Mouse (Mus musculus) urinary bladder, adult 2 months (tissue): ENCODE measurements around the gene Cpne2. TPM values are rescaled to one million over a fixed set of nuclear protein-coding genes. Genes with fewer than 3 reads are reported as not detected.
A peak's percentile ranks its signal among the peaks of the same experiment; 100 is the strongest.

Experiments
- DNase-seq: peaks from one replicate; pipeline ENCODE4 v3.0.0; 2022; ENCODE audit warnings: low spot score
- polyA plus RNA-seq: library from polyadenylated mRNA; depleted of rRNA; stranded (reverse); fragments of >200 nt; gene quantifications from 2 replicates; pipeline ENCODE4 v1.2.3, GENCODE M21; 2012; rRNA removed

Cpne2 gene
- polyA plus RNA-seq: 27.6 and 31.4 TPM in 2 replicates

- peak; percentile 74 for DNase-seq
Observed at GRCm38 (mm10) chr8:94532873-94533671, at the start of gene Cpne2. Gene Cpne2, plus strand, starts transcription at chr8:94532990.

DNA sequence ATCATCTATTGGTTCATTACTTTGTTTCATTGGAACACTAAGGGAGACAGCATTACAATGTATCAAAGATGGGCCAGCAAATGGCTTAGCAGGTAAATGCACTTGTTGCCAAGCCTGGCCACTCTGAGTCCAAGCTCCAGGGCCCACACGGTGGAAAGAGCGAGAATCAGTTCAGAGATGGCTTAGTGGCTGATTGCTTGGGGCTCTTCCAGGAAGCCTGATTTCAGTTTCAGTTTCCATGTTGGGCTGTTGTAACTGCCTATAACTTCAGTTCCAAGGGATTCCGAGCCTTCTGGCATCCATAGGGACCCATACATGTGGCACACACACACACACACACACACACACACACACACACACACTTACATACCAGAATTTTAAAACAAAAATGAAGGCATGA is 47.5 kb upstream of the Cpne2 start:
- no peak for DNase-seq

- no peak for DNase-seq
Observed at GRCm38 (mm10) chr8:94485882-94486281, 46.9 kb upstream of the Cpne2 start.

GRCm38 (mm10) chr8:94488016-94488415 is 44.8 kb upstream of the Cpne2 start:
- peak; percentile 13 for DNase-seq

GRCm38 (mm10) chr8:94489809-94490483 is 42.8 kb upstream of the Cpne2 start:
- peak; percentile 12 for DNase-seq

DNA sequence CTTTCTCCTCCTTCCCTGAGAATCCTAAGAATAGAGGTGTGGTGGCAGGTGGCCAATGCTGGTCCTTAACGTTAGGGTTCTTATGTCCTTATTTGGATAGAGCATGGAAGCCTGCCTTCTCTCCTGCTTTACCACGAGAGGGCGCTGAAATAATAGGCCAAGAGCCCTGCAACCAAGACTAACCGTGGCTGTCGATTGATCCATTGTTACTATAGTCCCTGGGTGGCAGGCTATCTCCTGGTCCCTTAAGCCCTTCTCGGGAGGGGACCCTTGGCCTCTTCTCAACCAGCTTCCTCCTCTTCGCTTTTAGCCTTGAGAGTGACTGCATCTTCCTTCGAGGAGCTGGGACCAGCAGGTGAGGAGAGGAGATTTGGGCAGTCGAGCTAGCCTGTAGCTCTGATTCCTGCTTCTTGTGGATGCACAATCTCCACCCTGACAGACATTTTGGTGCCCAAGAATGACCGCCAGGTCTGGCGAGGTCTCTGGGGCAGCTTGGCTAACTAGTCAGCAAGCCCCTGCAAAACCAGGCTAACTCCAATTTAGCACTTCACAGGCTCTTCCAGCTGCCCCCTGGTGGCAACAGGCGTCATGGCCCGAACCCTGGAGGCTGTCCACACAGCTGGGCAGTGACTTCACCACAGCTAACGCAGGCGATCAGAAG is 40.6 kb upstream of the Cpne2 start:
- DNase-seq: peak; percentile 69

GRCm38 (mm10) chr8:94493240-94493639 is 39.5 kb upstream of the Cpne2 start:
- no peak for DNase-seq

DNA sequence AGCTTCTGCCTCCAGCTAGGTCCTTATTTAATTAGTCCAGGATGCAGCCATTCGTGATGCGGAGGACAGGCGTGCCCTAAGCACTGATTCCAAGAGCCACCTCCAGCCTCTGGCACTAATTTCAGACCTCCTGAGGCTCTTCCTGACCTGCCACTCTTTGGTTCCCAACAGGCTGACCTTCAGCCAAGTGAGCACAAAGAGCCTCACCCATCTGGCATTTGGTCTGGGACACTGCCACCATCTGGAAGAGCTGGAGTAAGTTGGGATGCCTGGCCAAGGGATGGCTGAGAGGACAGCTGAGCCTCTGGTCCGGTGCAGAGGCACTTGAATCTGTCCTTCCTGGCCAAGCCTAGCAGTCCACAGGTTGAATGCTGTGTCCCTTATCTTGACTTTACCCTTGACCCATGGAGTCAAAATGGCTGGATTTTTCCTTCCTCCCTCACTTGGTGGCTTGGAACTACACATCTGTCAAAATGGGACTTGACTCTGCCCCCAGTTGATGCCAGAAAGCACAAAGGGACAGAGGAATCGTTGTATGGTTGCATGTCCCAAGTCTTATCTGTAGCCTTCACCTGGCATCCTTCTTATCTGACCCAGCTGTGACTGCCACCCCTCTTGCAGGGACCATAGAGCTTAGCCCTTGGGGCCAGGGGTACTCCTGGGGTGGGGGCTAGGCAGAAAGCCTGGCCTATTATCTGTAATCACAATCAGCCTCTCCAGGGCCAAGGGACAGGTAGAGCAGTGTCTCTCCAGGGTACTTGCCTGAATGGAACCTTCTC is 17.2 kb upstream of the Cpne2 start:
- no peak for DNase-seq

DNA sequence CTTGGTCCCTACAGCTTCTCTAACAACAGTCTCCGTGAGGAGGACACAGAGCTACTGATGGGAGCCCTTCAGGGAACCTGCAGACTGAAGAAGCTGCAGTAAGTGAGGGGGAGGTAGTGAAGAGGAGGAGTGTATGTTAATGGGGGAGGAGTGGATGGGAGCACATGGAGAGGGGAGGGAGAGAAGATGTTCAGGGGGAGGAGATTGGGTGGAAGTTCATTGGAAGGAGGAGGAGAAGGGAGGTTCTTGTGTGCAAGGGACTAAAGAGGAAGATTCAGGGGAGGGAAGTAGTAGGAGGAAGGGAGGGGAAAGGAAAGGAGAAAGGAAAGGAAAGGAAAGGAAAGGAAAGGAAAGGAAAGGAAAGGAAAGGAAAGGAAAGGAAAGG is 16.6 kb upstream of the Cpne2 start:
- no peak for DNase-seq

- DNase-seq: no peak
Observed at GRCm38 (mm10) chr8:94516766-94517165, 16.0 kb upstream of the Cpne2 start.

DNA sequence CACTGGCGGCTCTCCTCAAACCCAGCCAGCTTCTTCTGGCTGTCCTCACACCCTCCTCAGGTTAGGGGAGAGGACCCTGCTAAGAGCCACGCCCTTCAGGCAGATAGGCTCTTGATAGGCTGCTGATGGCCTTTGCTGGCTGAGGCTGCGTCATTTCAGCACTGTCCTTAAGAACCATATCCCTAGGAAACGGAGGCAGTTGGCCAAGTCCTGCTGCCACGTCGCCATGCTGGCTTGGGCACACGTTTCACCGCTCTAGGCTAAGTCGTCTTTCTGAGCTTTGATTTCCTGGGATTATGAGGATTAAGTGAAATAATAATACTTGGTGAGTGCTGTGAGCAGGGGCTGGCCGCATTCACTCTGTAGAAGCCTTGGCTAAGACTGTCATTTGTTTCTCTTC is 14.5 kb upstream of the Cpne2 start:
- DNase-seq: no peak

- no peak for DNase-seq
Observed at GRCm38 (mm10) chr8:94519021-94519420, 13.8 kb upstream of the Cpne2 start.

- DNase-seq: no peak
Observed at GRCm38 (mm10) chr8:94521481-94521880, 11.3 kb upstream of the Cpne2 start.

DNA sequence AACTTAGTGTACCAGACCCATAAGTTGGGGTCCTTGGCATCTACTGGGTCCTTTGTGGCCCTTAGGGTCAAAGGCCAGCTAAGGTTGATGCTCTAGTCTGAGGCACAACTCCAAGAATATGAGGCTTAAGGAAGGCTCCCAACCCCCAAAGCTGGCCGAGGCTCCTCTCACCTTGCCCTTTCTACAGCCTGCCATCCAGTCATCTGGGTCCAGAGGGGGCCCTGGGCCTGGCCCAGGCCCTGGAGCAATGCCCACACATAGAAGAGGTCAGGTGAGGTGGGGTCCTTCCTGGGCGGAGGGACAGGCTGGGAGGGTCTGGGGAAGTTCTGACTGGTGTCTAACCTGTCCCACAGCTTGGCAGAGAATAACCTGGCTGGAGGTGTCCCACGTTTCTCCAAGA is 10.3 kb upstream of the Cpne2 start:
- no peak for DNase-seq

DNA sequence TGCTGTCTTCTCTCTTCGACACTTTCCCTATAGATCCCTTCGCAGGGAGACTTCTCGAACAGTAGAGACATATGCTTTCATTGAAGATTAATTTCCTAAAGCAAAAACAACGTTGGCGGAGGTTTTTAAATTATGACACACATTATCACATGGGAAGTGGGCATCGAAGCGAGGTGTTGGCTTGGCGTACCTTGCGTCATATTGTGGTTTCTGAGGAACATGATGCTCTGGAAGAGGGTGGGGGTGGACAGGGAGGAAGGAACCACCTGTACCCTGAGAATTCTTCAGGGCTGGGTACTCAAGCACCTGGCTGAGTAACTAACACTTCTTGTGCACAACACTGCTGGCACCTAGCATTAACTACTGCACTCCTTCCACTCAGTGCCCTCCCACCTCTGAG is 8.2 kb upstream of the Cpne2 start:
- no peak for DNase-seq

DNA sequence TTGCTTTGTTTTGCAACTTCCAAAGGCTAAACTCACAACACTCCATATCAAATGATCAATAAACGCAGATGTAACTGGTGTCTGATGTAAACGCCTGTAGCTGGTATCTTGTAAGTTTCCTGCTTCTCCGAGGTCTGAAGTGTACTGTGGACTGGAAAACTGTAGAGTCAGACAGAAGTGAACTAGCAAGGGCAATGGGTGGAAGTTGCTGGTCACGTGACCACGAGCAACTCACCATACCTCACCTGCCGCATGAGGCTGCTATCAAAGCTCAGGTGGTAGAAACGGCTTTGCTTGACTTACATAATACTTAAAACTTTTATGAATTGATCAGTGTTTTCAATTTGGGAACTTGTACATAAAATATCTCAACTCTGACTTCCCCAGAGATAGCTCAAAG is 5.6 kb upstream of the Cpne2 start:
- DNase-seq: no peak

DNA sequence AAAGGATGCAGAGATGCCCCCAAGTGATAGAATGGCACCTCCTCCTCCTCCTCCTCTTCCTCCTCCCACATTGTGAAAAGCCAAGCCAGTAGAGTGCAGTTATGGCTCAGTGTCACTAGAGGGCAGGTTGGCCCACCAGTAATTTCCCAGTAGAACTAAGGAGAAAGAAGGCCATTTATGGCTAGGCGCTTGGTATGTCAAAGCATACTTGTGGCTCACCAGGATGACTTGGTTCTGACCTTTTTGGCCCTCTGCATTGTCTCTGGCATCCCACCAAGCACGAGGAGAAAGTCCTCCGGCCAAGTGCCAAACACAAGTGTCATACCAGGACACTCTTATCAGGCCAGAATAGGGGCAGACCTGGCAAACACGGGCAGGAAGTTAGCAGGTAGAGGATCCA is 4.5 kb upstream of the Cpne2 start:
- DNase-seq: no peak

DNA sequence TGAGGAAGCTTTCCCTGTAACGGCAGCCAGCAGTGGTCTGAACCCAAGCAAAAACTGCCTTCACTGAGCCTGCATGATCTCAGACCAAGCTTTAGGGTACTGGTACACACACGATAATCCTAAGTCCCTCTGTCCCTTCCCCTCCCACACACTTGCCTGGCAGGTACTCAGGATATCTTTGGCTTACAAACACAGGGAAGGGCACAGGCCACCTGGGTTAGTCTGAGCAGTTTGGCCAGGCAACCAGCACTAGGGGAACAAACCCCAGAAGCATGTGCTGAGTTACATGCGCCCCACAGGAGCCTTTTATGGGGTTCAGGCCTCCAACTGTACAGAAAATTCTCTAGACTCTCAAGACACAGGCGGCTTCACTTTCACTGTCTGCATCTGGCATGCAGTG is 2.9 kb upstream of the Cpne2 start:
- DNase-seq: no peak

DNA sequence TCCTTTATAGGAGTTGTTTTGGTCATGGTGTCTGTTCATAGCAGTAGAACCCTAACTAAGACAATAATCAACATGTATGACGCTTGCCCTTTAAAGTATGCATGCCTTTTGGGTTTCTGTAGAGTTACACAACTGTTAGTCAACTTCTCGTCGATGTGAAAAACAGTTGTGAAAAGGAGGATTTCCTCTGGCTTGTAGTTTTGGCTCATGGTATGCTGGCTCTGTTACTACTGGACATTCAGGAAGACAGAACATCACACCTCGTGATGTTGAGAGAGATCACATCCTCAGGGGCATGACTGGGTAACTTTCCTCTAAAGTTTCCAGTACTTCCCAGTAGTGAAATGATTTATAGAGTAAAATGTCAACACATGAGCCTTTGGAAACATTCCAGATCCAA is 2.1 kb upstream of the Cpne2 start:
- DNase-seq: no peak

GRCm38 (mm10) chr8:94532000-94532399 is 790 bp upstream of the Cpne2 start:
- no peak for DNase-seq

DNA sequence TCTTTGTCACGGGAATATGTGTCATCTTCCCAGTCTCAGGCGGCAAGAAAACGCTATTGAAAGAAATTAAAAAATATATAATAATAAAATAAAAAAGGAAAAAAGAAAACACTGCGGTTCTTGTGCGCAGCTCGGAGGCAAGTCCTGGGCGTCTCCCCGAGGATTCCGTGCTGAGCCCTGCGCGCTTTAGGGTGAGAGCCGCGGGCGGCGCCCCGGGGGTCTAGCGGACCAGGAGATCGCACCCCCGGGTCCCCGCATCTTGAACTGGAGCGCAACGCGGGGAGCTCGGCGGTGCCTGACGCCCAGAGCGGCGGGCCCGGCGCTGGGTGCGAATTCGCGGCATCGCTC is 291 bp upstream of the Cpne2 start:
- DNase-seq: no peak

GRCm38 (mm10) chr8:94534612-94535011 is 1.8 kb downstream of the Cpne2 start:
- no peak for DNase-seq
